Mouse (Mus musculus) kidney, postnatal 25 days (tissue): ENCODE results near the gene Osbpl6.
A peak's percentile ranks its signal among the peaks of the same experiment; 100 is the strongest.
"Not testable (repeated sequence)": the region's sequence is repeated elsewhere in the genome, so short reads cannot be mapped to it uniquely, and the experiment has no call there.

Experiments
- DNase-seq, 2 experiments: peaks; one replicate each; pipeline ENCODE4 v3.0.0; 2021; ENCODE audit warnings: mixed read lengths in 2 of 2

The Osbpl6 gene

DNA sequence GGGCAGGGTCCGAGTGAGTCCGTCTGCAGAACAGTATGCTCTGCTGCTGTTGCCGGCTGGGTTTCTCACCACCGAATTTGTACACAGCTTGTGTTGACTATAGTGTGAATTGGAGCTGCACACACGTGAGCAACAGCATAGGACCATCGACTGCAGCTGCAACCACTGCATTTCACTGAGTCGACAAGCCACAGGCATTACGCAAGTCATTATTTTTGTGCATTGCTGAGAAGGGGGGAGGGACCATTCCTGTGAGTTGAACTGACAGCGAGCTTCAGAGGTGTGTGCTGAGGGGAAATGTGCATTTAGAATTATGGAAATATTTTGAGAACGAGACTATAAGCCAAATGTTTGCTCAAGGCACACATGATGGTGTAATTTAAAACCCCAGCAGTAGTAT is 165.2 kb downstream of the Osbpl6 start:
- DNase-seq: no peak

DNA sequence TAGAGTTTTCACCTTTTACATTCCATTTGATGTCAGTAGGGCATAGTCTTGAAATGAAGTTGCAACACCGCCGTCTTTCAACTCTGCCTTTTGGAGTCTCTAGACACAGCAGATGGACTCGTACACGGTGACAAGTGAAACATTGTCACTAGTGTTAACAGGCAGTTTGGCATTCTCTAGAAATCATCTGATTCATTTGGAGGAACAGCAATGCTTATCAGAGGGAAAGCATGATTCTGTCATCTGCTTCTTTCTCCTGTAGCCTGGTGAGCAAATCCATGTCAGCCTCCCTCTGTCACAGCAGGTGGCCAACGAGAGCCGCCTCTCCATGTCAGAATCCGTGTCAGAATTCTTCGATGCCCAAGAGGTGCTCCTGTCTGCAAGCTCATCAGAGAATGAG is 172.6 kb downstream of the Osbpl6 start:
- no peak for DNase-seq

DNA sequence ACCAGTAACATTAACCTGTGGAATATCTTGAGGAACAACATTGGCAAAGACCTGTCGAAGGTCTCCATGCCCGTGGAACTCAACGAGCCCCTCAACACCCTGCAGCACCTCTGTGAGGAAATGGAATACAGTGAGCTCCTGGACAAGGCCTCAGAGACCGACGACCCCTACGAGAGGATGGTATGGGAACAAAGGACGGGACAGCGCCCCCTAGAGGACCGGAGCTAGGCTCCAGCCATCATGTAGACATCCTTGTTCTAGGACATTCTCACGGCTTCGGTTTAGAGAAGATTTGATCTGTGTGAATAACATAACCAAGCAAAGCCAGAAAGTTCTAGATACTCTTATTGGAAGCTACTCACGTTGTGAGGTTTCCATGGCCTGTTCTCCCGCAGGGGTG is 178.8 kb downstream of the Osbpl6 start:
- DNase-seq: peak; percentile 31 to 37

DNA sequence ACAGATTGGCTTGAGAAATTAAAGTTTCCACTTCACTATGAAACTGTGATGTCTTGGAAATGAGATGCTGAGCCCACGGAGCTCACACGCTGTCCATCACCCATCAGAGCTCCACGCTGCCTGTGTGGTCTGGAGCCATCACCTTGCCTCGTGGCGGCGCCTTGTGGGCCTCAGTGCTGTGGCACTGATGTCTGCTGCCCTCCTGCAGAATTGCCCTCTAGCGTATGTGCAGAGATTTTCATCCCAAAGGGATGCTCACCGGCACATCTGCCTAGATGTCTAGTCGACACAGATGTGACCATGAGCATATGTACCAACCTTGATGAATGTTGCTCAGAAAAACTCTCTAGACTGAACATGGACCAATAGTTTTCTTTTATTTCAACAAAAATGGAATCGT is 180.6 kb downstream of the Osbpl6 start:
- DNase-seq: no peak

DNA sequence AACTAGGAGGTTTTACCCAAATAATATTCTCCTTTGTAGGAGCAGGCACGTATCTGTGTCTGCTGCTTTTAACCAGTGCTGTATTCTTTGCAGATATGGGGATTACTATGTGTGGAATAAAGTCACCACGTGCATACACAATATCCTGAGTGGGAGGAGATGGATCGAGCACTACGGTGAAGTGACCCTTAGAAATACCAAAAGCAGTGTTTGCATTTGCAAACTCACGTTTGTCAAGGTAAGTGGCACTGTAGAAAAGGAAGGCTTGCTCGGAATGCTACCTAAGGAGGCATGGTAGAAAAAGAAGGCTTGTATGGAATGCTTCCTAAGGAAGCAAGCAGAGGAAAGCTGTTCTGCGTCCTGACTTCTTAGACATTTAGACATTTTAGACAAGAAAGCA is 183.9 kb downstream of the Osbpl6 start:
- DNase-seq: no peak

DNA sequence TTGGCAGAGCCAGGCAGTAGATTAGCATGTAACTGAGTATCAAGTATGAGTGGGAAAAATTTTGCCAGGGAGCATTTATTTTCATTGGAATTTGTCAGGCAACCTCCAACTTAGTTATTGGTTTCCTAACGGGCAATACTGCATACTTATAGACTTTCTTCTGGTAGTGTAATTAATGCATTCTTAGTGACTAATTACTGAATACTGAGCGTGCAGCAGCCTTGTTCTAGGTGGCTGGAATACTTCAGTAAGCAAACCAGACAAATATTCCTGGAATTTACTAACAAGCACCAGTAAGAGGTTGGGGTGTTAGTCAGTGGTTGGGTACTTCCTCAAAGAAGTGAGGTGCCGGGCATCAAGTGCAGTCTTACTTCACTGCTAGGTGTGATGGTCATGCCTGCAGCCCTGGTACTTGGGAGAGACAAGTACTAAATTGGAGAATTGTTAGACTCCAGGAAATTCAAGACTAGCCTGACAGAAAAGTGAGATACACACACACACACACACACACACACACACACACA is 186.2 kb downstream of the Osbpl6 start:
- no peak for DNase-seq

DNA sequence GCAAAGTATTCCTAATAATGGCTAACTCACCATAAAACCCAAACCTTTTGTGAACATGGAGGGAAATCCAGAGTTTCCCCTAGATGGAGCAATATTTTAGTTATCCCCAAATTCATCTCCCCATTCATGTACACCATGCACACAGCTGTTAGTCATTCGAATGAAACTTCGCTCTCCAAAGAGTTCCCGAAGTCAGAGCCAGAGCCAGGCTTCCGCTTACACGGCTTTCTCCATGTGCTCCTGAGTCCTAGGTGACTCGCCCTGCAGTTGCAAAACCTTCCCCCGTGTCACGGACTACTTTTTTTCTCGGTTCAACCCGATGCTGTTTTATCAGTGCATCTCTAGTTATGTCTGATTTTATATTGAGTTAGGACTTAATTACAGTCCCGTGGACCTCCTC is 191.2 kb downstream of the Osbpl6 start:
- DNase-seq: no peak

DNA sequence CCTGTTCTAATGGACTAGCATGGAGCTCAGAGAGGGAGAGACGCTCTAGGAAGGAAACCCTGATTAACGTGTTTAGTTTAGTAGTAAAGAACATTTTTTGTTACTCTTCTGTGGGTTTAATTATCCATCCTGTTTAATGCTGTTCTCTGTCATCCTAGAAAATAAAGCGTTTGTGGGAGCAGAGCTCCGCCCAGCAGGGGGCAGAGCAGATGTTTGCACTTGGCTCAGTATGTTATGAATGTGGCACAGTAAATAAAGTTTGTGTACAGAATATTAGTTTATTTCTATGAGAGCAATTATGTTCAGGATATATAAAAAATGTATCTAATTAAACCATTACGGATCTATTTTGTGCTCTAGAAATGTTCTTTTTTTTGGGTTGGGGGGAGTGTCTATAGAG is 192.9 kb downstream of the Osbpl6 start:
- peak in 1 of 2 experiments; percentile 22 for DNase-seq

DNA sequence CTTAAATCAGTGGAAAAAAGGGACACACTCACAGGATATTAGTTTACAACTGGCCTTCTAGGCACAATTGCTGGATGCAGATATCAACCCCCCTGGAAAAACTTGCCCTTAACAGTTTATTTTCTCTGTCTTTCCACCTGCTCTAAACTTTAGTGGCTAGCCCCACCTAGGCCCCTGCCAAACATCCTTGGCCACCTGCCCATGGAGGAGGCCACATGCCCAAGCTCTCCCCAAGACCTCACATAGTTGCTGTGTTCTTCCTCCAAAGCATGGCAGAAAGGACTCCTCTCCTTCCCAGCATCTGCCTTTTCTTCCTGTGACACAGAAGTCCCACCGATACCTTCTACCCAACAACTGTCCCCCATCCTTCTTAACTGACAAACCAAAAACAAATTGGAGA is 195.9 kb downstream of the Osbpl6 start:
- no peak for DNase-seq

DNA sequence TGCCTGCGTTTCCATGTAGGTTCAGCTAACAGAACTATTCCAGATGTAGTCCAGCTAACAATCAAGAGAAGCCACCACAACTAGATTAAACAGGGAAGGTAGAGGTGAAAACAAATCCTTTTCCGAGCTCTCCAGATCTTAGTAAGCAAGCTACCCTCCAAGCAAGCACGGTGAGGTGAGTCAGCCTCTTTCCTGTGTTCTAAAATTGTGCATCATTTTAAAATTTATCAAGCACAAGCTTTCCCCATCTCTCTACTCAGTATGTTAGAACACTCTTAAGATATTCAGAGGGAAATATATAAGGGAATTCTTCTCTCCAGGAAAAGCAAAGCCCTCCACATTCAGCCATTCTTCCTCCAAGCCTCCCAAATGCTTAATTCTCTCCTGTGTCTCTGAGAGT is 200.4 kb downstream of the Osbpl6 start:
- DNase-seq: no peak

DNA sequence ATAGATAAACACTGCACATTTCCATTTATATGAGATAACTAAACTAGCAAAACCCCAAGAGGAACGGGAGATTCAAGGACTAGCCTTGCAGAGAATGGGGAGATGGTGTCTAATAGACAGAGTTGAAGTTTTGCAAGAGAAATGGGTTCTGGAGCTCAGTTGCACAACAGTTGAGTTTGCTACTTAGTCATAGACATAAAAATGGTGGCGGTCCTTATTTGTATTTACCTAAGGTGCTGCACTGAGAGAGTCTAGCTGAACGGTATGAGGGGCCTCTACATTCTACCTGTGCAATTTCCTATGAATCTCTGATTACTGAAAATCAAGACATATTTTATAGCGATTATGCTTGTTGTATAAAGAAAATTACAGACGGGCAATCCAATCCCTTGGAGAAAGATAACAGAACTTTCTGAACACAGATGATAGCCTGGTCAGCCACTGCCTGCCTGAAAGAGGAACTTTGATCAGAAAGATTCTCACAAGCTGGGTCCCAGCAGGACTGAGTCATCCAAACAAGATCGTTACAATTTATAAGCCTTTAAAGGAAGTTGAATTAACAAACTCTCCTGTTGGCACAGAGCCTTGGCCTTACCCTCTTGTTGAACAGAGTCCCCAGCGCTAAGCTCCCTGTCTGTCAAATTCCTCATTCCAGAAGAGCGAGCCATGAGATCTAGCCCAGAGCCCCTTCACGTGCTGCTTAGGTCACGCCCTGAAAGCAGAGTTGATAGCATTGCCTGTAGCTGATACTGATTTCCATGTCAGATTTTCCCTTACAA is 204.2 kb downstream of the Osbpl6 start:
- DNase-seq: no peak

DNA sequence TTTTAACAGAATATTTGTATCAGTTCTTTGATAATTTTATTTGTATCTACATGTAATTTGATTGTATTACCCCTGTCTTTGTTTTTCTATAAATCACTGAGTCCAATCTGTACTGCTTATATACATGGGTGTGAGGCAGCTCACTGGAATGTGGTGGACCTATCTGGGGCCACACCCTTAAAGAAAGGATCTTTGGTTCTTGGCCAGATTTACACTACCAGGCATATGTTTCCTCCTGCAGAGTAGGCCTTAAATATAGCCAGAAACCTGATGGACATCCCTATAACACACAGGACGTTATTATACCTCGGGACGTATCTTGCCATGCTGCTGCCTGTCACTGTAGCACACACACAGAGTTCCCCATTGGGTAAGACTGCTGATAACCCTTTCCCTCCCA is 205.7 kb downstream of the Osbpl6 start:
- DNase-seq: no peak

DNA sequence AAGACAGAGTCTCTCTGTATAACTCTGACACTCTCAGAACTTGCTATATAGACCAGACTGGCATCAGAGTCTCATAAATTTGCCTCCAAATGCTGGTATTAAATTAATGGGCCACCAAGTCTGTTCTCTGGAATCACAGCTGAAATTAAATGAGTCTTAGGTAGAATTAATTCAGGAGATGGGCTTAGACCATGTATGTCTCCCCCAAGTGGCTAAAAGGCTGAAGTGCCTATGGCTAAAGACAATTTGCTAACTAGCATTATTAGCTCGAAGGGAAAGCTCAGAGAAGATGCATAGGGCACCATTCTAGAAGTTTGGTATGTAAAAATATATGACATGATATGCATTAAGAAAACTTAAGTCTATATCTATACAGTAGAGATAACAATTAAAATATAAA is 211.8 kb downstream of the Osbpl6 start:
- DNase-seq: peak in 1 of 2 experiments; percentile 65

DNA sequence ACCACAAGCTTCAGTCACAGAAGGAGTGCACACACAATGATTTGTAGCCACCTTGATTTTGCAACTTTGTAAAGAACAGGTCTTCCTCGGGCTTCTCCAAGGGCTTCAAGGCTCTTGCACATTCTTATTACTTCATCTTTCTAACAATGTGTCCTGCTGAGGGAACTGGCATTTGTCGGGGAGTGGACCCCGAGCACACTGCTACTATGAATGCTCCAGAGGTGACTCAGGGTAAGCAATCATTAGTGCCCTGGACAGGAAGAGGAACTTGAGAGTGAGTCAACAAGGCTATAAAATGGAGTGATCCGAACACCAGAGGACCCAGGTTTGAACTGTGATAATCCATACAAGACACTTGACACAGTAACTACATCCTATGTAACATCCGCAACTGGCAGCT is 213.9 kb downstream of the Osbpl6 start:
- DNase-seq: no peak

DNA sequence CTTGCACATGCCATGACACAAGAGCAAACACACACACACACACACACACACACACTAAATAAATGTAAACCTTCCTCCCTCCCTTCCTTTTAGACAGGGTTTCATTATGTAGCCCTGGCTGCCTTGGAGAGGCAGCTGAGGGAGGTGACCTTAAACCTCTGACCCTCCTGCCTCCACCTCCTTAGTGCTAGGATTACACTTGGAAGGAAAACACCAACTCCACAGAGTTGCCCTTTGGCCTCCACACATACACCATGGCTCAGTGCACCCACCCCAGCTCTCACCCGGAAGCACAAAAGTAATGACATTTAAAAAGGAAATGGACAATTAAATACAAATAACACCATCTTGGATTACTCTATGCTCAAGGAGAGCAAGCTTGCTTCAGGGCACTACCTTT is 215.4 kb downstream of the Osbpl6 start:
- DNase-seq: no peak

DNA sequence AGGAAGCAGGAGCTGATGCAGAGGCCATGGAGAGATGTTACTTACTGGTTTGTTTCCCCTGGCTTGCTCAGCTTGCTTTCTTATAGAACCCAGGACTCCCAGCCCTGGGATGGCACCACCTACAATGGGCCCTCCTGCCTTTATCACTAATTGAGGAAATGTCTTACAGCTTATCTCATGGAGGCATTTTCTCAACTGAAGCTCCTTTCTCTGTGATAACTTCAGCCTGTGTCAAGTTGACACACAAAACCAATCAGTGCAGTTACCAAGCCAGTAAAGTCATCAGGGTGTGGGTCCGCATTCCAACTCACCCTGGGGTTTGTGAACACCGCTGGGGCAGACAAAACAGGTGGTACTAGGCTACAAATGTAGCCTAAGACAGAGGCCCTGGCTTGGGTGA is 216.0 kb downstream of the Osbpl6 start:
- DNase-seq: not testable (repeated sequence)

DNA sequence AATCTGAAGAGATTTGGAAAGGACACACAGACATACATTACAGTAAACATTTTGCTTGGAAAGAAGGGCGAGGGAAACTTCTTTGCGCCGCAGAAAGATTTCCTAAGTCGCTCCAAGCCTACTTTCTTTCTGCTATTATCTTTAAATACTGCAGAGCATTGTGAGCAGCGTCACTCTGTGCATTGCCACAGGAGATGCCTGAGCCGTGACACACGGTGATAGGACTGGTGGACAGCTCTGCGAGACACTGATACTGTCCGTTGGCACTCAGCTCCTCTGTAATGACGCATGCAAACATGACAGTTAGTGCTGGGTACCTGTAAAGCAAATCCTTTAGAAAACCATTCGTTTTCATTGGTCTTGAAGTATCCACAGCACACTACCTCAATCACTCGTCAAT is 224.0 kb downstream of the Osbpl6 start:
- no peak for DNase-seq

DNA sequence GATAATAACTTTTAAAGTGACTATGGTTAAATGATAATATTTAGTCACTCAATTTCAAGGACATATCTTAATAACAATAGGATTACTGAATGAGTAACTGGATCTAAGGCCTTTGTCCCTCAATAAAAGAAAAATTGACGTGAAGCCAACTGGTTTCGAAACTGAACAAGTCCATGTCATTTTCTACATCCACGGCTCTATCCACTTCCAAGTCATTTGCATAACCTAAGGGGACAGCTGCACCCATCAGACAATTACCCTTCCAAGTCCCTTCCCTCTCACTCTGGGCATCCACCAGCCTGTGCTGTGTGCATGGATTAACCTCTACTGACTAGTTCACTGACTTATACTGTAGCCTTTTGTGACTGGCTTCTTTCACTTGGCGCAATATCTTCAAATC is 225.3 kb downstream of the Osbpl6 start:
- DNase-seq: no peak

DNA sequence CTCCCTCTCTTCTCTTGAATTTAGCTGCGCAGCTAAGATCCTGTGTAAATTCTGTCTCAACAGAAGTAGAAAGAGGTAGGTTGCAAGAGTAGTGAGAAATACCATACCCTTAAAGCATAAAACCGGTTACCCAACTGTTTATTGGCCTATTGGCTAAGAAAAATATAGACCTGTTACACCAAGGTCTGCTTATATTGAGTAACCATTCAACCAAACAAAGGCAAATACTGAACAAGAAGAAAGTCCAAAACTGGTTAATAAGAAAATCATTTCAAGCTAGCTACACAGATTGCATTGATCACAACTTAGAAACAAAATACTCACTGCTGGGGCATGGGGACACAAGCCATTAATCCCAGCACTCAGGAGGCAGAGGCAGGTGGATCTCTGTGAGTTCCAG is 233.3 kb downstream of the Osbpl6 start:
- DNase-seq: no peak

DNA sequence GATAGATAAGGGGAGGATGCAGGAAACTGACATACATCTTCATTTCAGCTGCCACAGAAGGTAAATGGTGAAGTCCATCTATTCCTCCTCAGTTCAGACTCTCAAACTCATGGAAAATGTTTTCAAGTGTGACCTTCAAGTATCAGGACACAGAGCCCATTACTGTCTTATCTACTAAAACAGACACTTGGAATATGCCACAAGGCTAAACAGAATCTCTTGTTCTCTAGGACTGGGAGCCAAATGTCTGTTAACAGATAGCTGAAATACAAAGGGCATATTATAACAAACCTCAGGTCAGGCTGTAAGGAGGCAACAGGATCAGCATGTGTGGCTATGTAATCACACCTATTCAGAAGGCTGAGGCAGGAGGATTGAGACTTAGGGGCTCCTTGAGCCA is 237.5 kb downstream of the Osbpl6 start:
- DNase-seq: no peak

DNA sequence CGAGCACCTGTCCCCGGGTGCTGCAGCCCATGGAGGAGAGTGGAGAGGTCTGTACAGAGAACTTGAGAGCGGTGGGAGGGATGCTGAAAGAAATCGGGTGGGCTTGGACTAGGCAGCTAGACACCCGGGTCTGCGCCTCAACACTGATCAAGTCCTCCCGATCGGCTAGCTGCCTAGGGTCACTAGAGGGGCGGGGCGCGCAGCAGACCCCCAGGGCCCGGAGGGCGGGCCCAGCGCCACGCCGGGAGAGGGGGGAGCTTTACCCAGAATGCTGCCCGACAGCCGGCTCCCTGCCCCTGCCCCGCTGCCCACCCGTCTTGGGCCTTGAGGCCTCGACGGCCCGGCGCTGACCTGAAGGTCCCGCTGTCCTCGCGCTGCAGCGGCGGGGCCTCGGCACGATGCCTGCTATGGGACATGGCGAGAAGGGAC is 241.1 kb downstream of the Osbpl6 start:
- no peak for DNase-seq

DNA sequence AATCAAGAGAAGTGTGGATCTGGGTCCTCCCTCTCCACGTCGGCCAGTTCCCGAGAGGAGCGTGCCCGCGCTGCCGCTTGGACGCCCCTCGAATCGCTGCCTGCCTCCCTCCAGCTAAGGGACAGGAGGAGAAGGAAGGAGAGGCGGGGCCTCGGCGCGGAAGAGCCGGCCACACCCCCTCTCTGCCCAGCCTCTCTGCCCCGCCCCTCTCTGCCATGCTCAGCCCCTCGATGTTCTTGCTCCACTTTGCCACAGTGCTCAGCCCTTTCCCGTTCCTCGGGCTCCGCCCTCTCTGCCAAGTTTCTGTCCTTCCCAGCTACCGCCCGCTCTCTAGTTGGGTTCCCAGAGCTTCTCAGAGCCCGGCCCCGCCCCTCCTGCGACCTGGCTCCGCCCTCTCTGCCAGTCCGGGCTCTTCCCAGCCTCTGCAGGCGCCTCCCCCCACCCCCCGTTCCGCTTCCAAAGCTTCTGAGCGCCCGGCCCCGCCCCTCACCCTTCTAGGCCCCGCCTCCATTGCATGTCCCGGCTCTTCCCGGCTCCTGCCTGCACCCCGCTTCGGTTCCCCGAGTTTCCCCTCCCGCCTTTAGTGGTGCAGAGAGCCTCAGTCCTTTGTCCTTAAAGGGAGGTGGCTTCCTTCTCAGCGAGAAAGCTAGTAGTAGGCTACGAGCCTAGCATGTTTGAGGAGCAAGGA is 241.7 kb downstream of the Osbpl6 start, which contains the start of the genes Prkra and Pjvk:
Gene Prkra (minus strand): TSS at position 133 of the 688 bp plus-strand sequence.
Gene Pjvk (plus strand): TSS at position 594 of the 688 bp plus-strand sequence.
- DNase-seq: peak; percentile 99 to 100

DNA sequence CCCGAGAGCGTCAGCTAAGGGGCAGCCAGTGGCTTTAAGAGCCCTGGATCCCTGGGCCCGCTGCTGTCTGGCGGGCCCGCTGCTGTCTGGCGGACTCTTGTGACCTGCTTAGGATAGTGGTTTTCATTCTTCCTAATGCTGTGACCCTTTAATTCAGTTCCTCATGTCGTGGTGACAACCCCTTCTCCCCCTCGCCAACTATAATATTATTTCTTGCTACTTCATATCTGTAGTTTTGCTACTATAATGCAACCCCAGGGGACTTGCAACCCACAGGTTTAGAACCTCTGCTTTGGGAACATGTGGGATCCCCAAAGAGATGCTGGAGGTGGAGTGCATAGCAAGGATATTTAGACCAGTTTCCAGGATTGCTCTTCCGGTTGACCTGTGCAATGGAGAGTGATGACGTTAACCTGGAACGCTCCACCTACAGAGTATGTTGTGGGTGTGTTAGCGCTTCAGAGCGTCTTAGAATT is 242.4 kb downstream of the Osbpl6 start:
- no peak for DNase-seq
